Mouse (Mus musculus) hindbrain, embryonic 11.5 days (tissue): ENCODE results near the gene Treml1. TPM values are rescaled to one million over a fixed set of nuclear protein-coding genes. Genes with fewer than 3 reads are reported as not detected.
A peak's percentile ranks its signal among the peaks of the same experiment; 100 is the strongest.

Experiments
- ATAC-seq: fragments of 200-750 bp; cut with Nextera tagmentation; 2 replicates; pipeline ENCODE4 v1.8.0; 2017; ENCODE audit warnings: mild to moderate bottlenecking, moderate TSS enrichment, moderate library complexity; ENCODE audit not compliant: low FRiP score
- DNase-seq: peaks from one replicate; pipeline ENCODE4 v3.0.0-alpha.2; 2015; ENCODE audit warnings: low spot score
- H3K27ac ChIP-seq: fragments of 300-500 bp; sonication (generic); 2 replicates; pipeline ENCODE4 v1.5.1; 2014; ENCODE audit warnings: mild to moderate bottlenecking, low read depth, low read length
- H3K27me3 ChIP-seq: fragments of 300-500 bp; sonication (generic); 2 replicates; pipeline ENCODE4 v1.6.1; 2014; ENCODE audit warnings: mild to moderate bottlenecking, low read length, moderate library complexity, mixed read lengths; ENCODE audit not compliant: control insufficient read depth, insufficient read depth
- H3K36me3 ChIP-seq: fragments of 300-500 bp; sonication (generic); 2 replicates; pipeline ENCODE4 v1.6.1; 2014; ENCODE audit warnings: mild to moderate bottlenecking, low read length, moderate library complexity, mixed read lengths; ENCODE audit not compliant: control insufficient read depth, insufficient read depth
- H3K4me1 ChIP-seq: fragments of 300-500 bp; sonication (generic); replicated peaks from 2 replicates; pipeline ENCODE4 v1.6.1; 2014; ENCODE audit warnings: low read length, mixed read lengths; ENCODE audit not compliant: control insufficient read depth, insufficient read depth
- H3K4me2 ChIP-seq: fragments of 300-500 bp; sonication (generic); replicated peaks from 2 replicates; pipeline ENCODE4 v1.6.1; 2014; ENCODE audit warnings: mild to moderate bottlenecking, low read depth, low read length
- H3K4me3 ChIP-seq: fragments of 300-500 bp; sonication (generic); 2 replicates; pipeline ENCODE4 v1.5.1; 2014; ENCODE audit warnings: low read depth, low read length
- H3K9ac ChIP-seq: fragments of 300-500 bp; sonication (generic); 2 replicates; pipeline ENCODE4 v1.6.1; 2014; ENCODE audit warnings: low read depth, low read length
- H3K9me3 ChIP-seq: fragments of 300-500 bp; sonication (generic); 2 replicates; pipeline ENCODE4 v1.6.1; 2016; ENCODE audit warnings: low read length; ENCODE audit not compliant: control insufficient read depth
- WGBS: fragments of 180-500 bp; shearing (Covaris S2); extraction: QIAGEN DNeasy Blood & Tissue Kit; methylation state at CpG from one replicate; pipeline ENCODE4 v1.1.7; 2014; 5-methylcytosine and 5-hydroxymethylcytosine counted together
- polyA plus RNA-seq: library from polyadenylated mRNA; unstranded; fragments of >200 nt; fragmentation: Nextera tagmentation; extraction: Ambion mirVana; gene quantifications from 2 replicates; pipeline ENCODE4 v1.2.1, GENCODE M21; 2014

Gene Treml1
- polyA plus RNA-seq, 1 experiment from 2014 or later: 2.2 TPM

DNA sequence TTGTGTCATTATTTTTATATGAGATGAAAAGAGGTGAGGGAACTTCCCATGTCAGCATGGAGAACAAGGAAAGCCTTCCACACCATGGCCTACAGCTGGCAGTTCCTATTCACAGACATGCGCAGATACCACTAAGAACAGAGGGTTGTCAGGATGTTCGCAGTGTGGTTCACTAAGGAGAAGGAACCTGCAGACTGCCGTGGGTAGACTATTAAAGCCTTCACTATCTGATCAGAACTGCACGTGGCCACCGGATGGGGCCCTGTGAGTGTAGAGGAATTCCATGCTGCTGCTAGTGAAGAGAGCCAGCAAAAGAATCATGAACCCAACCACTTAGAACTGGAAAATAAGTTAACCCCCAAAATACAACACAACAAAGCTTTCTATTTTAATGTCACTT is 29.7 kb downstream of the Treml1 start:
- Histone ChIP-seq H3K4me2 (no peak overlapping the region), H3K9me3 (no peaks in the 10 kb centered on the region), H3K27me3 (no peaks in the 10 kb centered on the region), H3K9ac (no peak overlapping the region), H3K4me1 (no peaks in the 10 kb centered on the region), H3K27ac (no peak overlapping the region), H3K4me3 (no peak overlapping the region), H3K36me3 (peaks cover 18% of the 10 kb centered on the region)
- ATAC-seq: no peak
- no peak for DNase-seq
- WGBS: 95% methylated on average over 5 of the region's 5 CpGs

DNA sequence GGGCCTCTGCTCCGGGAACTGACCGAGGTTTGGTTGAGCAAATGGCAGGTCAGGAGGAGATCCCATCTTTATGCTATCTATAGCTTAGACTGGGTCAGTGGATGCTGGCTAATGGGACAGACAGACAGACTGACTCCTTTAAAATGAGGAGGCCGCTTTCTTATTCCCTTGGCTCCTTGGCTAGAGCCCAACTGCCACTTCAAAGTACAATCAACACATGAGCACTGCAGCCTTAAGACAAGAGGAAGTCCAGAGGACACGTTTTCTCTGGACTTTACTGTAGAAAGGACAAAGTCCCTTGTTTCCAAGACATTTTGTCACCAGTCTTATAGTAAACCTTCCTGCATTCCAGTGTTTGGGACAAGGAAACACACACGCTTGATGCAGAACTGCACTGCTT is 31.7 kb downstream of the Treml1 start:
- Histone ChIP-seq H3K9ac (no peak overlapping the region), H3K9me3 (no peaks in the 10 kb centered on the region), H3K27ac (no peak overlapping the region), H3K4me2 (no peak overlapping the region), H3K4me1 (no peaks in the 10 kb centered on the region), H3K4me3 (no peak overlapping the region), H3K36me3 (peaks cover 23% of the 10 kb centered on the region), H3K27me3 (no peaks in the 10 kb centered on the region)
- DNase-seq (no peak), ATAC-seq (no peak)
- whole genome bisulfite sequencing: 94% methylated on average over 5 of the region's 5 CpGs

DNA sequence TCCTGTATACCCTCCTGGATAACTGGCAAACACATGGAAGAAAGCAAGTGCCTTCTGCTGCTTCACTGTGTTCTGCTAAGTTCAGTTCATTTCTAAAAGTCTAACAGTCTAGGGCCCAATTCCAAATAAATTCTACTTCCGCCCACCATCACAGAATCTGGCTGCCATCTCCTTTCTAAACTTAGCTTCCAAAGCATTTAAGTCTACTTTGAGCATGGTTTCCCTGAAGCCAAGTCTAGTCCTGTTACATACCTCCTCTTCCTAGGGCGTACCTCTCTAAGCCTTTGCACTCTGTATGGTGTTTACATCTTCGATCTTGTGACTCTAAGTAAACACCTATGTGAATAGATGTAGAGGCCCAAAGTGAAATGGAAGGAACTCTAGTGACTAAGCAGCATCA is 32.9 kb downstream of the Treml1 start:
- Histone ChIP-seq H3K9ac (no peak overlapping the region), H3K4me1 (no peaks in the 10 kb centered on the region), H3K27ac (no peak overlapping the region), H3K4me3 (no peak overlapping the region), H3K27me3 (no peaks in the 10 kb centered on the region), H3K4me2 (no peak overlapping the region), H3K36me3 (peaks cover 23% of the 10 kb centered on the region), H3K9me3 (no peaks in the 10 kb centered on the region)
- DNase-seq (no peak), ATAC-seq (no peak)
- 95% methylated on average over 3 of the region's 3 CpGs for WGBS

DNA sequence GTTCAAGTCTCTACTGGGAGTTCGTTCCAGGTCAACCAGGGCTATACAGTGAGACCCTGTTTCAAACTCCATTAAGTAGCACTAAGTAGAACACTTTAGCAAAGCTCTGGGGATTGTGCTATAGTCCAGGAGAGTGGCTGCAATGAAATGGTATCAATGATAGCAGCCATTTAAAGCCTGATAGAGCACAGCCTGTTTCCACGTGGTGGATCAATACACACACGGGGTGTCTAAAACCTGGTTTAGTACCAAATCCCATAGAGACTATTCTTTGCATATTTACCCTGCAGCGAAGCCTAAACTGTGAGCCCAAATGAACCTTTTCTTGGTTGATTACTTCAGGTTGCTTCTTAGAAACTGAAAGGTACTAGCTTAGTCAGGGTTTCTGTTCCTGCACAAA is 42.0 kb downstream of the Treml1 start:
- Histone ChIP-seq H3K36me3 (peaks cover 4% of the 10 kb centered on the region; the same call in 1 of the 2 replicates), H3K27me3 (no peaks in the 10 kb centered on the region), H3K9me3 (no peaks in the 10 kb centered on the region), H3K4me1 (no peaks in the 10 kb centered on the region), H3K4me3 (no peak overlapping the region), H3K27ac (no peak overlapping the region), H3K4me2 (no peak overlapping the region), H3K9ac (no peak overlapping the region)
- DNase-seq: no peak
- ATAC-seq: no peak
- 82% methylated on average over 4 of the region's 4 CpGs for WGBS

DNA sequence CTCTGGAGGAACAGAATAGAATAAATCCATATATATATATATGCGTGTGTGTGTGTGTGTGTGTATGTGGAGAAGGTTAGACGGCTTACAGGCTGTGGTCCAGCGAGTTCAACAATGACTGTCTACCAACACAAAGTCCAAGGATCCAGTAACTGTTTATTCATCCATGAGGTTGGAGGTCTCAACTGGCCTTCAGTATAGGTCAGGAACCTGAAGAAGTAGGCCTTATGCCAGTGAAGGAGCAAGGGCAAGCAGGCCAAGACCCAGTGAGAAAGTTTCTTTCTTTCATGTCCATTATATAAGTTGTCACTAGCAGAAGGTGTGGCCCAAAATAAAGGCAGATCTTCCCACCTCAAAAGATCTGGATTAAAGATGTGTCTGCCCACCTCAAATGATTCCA is 43.0 kb downstream of the Treml1 start:
- H3K4me1 ChIP-seq: no peaks in the 10 kb centered on the region; the same call in 1 of the 2 replicates
- H3K36me3 ChIP-seq: peaks cover 4% of the 10 kb centered on the region; the same call in 1 of the 2 replicates
- H3K27ac ChIP-seq: no peak overlapping the region
- H3K4me3 ChIP-seq: no peak overlapping the region
- no peak for ATAC-seq
- H3K9me3 ChIP-seq: no peaks in the 10 kb centered on the region
- H3K9ac ChIP-seq: no peak overlapping the region
- no peak for DNase-seq
- no peak overlapping the region for H3K4me2 ChIP-seq
- no peaks in the 10 kb centered on the region for H3K27me3 ChIP-seq
- WGBS: 95% methylated on average over 3 of the region's 3 CpGs

DNA sequence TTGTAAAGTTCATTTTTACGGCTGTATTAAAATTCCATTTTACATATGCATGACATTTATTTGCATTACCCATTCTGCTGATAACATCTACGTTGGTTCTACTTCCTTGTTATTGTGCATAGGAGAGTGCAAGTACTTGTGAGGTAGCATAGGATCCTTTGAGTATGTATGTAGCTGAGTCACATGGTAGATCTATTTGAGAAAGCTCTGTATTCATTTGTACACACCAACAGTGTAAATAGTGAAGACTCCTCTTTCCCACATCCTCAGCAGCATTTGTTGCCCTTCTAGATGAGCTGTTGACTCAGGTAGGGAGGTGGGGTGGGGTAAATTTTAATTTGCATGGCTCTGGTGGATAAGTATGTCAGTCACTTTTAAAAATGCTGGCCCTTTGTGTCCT is 44.1 kb downstream of the Treml1 start:
- H3K36me3 ChIP-seq: peaks cover under 1% of the 10 kb centered on the region; the same call in 1 of the 2 replicates
- WGBS: 87% methylated on average over 2 of the region's 2 CpGs

DNA sequence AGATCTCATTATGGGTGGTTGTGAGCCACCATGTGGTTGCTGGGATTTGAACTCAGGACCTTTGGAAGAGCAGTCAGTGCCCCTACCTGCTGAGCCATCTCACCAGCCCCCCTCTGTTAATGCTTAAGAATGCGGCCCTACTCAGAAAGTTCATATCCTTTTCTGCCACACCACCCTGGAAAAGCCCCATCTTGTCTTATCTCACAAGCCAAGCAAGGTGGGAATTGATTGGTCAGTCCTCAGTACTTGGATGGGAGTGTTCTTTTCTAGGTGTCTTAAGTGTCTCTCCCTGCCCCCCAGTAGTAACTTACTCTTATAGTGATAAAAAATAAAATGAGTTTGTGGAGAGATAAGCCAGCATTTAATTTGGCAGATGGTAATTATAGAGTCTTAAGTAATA is 45.0 kb downstream of the Treml1 start:
- H3K9me3 ChIP-seq: no peaks in the 10 kb centered on the region
- no peaks in the 10 kb centered on the region for H3K36me3 ChIP-seq
- no peak overlapping the region for H3K4me2 ChIP-seq
- H3K27ac ChIP-seq: no peak overlapping the region
- no peak for DNase-seq
- no peak overlapping the region for H3K4me3 ChIP-seq
- 83% methylated on average over 1 of the region's 1 CpGs for WGBS
- no peaks in the 10 kb centered on the region for H3K27me3 ChIP-seq
- no peak for ATAC-seq
- no peak overlapping the region for H3K9ac ChIP-seq
- no peaks in the 10 kb centered on the region; the same call in 1 of the 2 replicates for H3K4me1 ChIP-seq

More for the DNA sequence above, 44.1 kb downstream of the Treml1 start:
- Histone ChIP-seq H3K4me3 (no peak overlapping the region), H3K27ac (no peak overlapping the region), H3K4me1 (no peaks in the 10 kb centered on the region; the same call in 1 of the 2 replicates), H3K9ac (no peak overlapping the region), H3K4me2 (no peak overlapping the region), H3K9me3 (no peaks in the 10 kb centered on the region), H3K27me3 (no peaks in the 10 kb centered on the region)
- DNase-seq: no peak
- ATAC-seq: no peak

DNA sequence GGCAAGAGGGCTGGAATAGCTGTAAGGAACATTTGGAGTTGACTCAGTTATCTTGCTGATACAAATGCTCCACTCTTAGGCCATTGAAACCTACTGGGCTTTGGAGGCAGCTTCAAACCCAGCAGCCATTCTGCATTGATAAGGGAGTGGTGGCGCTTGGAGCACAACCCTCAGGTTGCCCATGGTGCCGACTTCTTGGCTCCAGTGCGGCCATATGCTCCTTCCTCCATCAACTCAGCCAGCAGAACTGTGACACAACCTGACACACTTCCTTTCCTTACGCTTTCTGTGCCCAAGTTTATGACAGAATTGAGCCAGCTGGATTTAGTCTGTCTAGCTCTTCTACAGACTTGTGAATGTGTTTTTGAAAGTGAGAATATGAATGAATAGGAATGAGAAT is 47.4 kb downstream of the Treml1 start:
- Histone ChIP-seq H3K36me3 (no peaks in the 10 kb centered on the region), H3K27me3 (no peaks in the 10 kb centered on the region), H3K4me2 (no peak overlapping the region), H3K4me3 (no peak overlapping the region), H3K27ac (no peak overlapping the region), H3K4me1 (no peaks in the 10 kb centered on the region; the same call in none of the 2 replicates), H3K9me3 (no peaks in the 10 kb centered on the region), H3K9ac (no peak overlapping the region)
- DNase-seq: no peak
- ATAC-seq: no peak
- 87% methylated on average over 4 of the region's 4 CpGs for WGBS

DNA sequence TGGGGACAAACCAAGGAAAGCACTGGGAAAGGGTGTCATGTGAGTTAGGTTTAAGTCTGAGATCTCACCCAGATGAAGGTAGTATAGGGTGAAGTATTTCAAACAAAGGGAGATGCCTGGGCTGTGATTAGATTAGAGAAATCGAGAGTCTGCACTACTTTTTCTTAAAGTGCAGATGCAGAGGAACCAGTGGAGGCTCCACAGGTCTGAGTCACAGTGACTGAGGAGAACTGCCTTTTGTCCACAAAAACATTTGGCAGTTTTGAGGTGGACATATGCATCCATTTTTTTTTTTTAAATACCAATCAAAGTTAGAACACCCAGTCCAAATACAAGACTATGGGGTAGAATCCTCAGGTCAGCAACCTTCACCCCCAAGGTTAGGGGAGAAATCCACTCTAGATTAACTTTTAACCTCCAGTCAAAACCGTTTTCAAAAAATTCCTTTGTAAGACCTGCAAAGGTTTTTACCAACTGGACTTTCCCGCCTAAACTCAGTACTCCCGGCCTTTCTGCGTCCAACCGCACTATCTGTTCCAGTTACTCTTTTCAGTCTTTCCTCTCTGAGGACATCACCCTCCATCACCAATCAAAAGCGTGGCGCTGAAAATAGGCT is 48.3 kb downstream of the Treml1 start:
- Histone ChIP-seq H3K27ac (peak overlapping the region; percentile 100), H3K4me3 (peak overlapping the region; percentile 92), H3K36me3 (no peaks in the 10 kb centered on the region), H3K9me3 (no peaks in the 10 kb centered on the region), H3K4me2 (peak overlapping the region; percentile 80), H3K4me1 (no peaks in the 10 kb centered on the region; the same call in none of the 2 replicates), H3K27me3 (no peaks in the 10 kb centered on the region), H3K9ac (peak overlapping the region; percentile 99)
- DNase-seq (no peak), ATAC-seq (no peak)
- WGBS: 20% methylated on average over 8 of the region's 8 CpGs
